Mouse (Mus musculus): ENCODE data around the gene Paqr8.

Paqr8 gene

GRCm38 (mm10) chr1:20973389-20973788 lies 83.0 kb downstream of the Paqr8 start:
- no peak for DNase-seq (ENCODE audit: low spot score)

- DNase-seq (ENCODE audit: low spot score): no peak
Measured at GRCm38 (mm10) chr1:20974341-20975135, 84.1 kb downstream of the Paqr8 start.

- no peak for DNase-seq (ENCODE audit: low spot score)
Measured at GRCm38 (mm10) chr1:20980553-20980952, 90.1 kb downstream of the Paqr8 start.

GRCm38 (mm10) chr1:20981764-20982163 lies 91.4 kb downstream of the Paqr8 start:
- DNase-seq (ENCODE audit: low spot score): no peak

GRCm38 (mm10) chr1:20984103-20984502 lies 93.7 kb downstream of the Paqr8 start:
- no peak for DNase-seq (ENCODE audit: low spot score)

- no peak for DNase-seq (ENCODE audit: low spot score)
Measured at GRCm38 (mm10) chr1:20984582-20984981, 94.2 kb downstream of the Paqr8 start.

- DNase-seq (ENCODE audit: low spot score): no peak
Measured at GRCm38 (mm10) chr1:20986378-20987056, 96.1 kb downstream of the Paqr8 start.
